Mouse (Mus musculus) spleen, postnatal 36 days (tissue): Measurements from ENCODE around the gene Gm17304.

Experiments used
- DNase-seq, 2 experiments: peaks; one replicate each; pipeline ENCODE4 v3.0.0; 2022; ENCODE audit warnings: low spot score in 2 of 2, mixed read lengths in 1 of 2

The Gm17304 gene

GRCm38 (mm10) chr5:106608798-106609197 lies at the start of gene Gm17304:
Gene Gm17304, plus strand, starts transcription at chr5:106609098.
- DNase-seq: no peak

- no peak for DNase-seq
Measured at GRCm38 (mm10) chr5:106560631-106561498, 48.0 kb upstream of the Gm17304 start.

- no peak for DNase-seq
Measured at GRCm38 (mm10) chr5:106561499-106561822, 47.4 kb upstream of the Gm17304 start.

GRCm38 (mm10) chr5:106566025-106566424 lies 42.9 kb upstream of the Gm17304 start:
- no peak for DNase-seq

- DNase-seq: no peak
Measured at GRCm38 (mm10) chr5:106573742-106574559, 34.9 kb upstream of the Gm17304 start.

GRCm38 (mm10) chr5:106574560-106574946 lies 34.3 kb upstream of the Gm17304 start:
- DNase-seq: peak; percentile 43 to 47

GRCm38 (mm10) chr5:106575098-106575497 lies 33.8 kb upstream of the Gm17304 start:
- DNase-seq: no peak

GRCm38 (mm10) chr5:106577237-106577888 lies 31.5 kb upstream of the Gm17304 start:
- DNase-seq: no peak

- DNase-seq: no peak
Measured at GRCm38 (mm10) chr5:106580943-106581342, 28.0 kb upstream of the Gm17304 start.

GRCm38 (mm10) chr5:106589006-106589405 lies 19.9 kb upstream of the Gm17304 start:
- DNase-seq: no peak

- no peak for DNase-seq
Measured at GRCm38 (mm10) chr5:106589670-106590069, 19.2 kb upstream of the Gm17304 start.

GRCm38 (mm10) chr5:106590686-106591085 lies 18.2 kb upstream of the Gm17304 start:
- DNase-seq: no peak

- no peak for DNase-seq
Measured at GRCm38 (mm10) chr5:106594388-106594787, 14.5 kb upstream of the Gm17304 start.

GRCm38 (mm10) chr5:106597472-106597871 lies 11.4 kb upstream of the Gm17304 start:
- no peak for DNase-seq

GRCm38 (mm10) chr5:106599482-106599881 lies 9.4 kb upstream of the Gm17304 start:
- no peak for DNase-seq

GRCm38 (mm10) chr5:106604381-106604780 lies 4.5 kb upstream of the Gm17304 start:
- no peak for DNase-seq

GRCm38 (mm10) chr5:106605096-106605495 lies 3.8 kb upstream of the Gm17304 start:
- no peak for DNase-seq

- DNase-seq: no peak
Measured at GRCm38 (mm10) chr5:106607081-106607480, 1.8 kb upstream of the Gm17304 start.

- DNase-seq: no peak
Measured at GRCm38 (mm10) chr5:106612151-106612550, 3.3 kb downstream of the Gm17304 start.

GRCm38 (mm10) chr5:106614570-106614969 lies 5.7 kb downstream of the Gm17304 start:
- no peak for DNase-seq

- DNase-seq: no peak
Measured at GRCm38 (mm10) chr5:106615006-106615405, 6.1 kb downstream of the Gm17304 start.

- no peak for DNase-seq
Measured at GRCm38 (mm10) chr5:106620446-106620845, 11.5 kb downstream of the Gm17304 start.
